Mouse (Mus musculus) erythroblast, embryonic 14.5 days (primary cell): Measurements from ENCODE around the gene Pa2g4. TPM values are rescaled to one million over a fixed set of nuclear protein-coding genes. Genes with fewer than 3 reads are reported as not detected.

ENCODE experiments used
- H3K27me3 ChIP-seq: 2 replicates; pipeline ENCODE4 v1.6.1; 2012; ENCODE audit warnings: inconsistent platforms; ENCODE audit not compliant: control insufficient read depth
- H3K36me3 ChIP-seq: 2 replicates; pipeline ENCODE4 v1.6.1; 2012; ENCODE audit warnings: mild to moderate bottlenecking, inconsistent platforms; ENCODE audit not compliant: control insufficient read depth
- H3K4me1 ChIP-seq: 2 replicates; pipeline ENCODE4 v1.6.1; 2012; ENCODE audit warnings: inconsistent platforms; ENCODE audit not compliant: control insufficient read depth
- H3K4me3 ChIP-seq: replicated peaks from 2 replicates; pipeline ENCODE3; 2012; ENCODE audit warnings: moderate library complexity, mild to moderate bottlenecking, inconsistent platforms
- H3K9me3 ChIP-seq: 2 replicates; pipeline ENCODE4 v1.6.1; 2012; ENCODE audit warnings: low read length, inconsistent platforms, mixed read lengths; ENCODE audit not compliant: control insufficient read depth
- GATA1 ChIP-seq: IDR thresholded peaks from 2 replicates; pipeline ENCODE4 v1.6.1; 2012; ENCODE audit warnings: low read length, inconsistent platforms, mixed read lengths
- TAL1 ChIP-seq: IDR thresholded peaks from 3 replicates; pipeline ENCODE4 v1.6.1; 2012; ENCODE audit warnings: low read length, inconsistent platforms, mixed read lengths
- polyA plus RNA-seq: library from polyadenylated mRNA; stranded (reverse); fragments of >175 nt; gene quantifications from 2 replicates; pipeline ENCODE4 v1.2.3, GENCODE M21; 2012

The Pa2g4 gene
- polyA plus RNA-seq, 1 experiment: 39.3 TPM

- no peak for TF ChIP-seq TAL1
- TF ChIP-seq GATA1: no peak
- peaks cover 71% of the 10 kb centered on the region for H3K27me3 ChIP-seq
These were observed 27.0 kb upstream of the Pa2g4 start for GRCm38 (mm10) chr10:128592797-128593196.

GRCm38 (mm10) chr10:128591436-128591835, 25.6 kb upstream of the Pa2g4 start:
- Histone ChIP-seq H3K9me3 (no peaks in the 10 kb centered on the region; the same call in 1 of the 2 replicates), H3K27me3 (peaks cover 83% of the 10 kb centered on the region), H3K4me3 (no peak overlapping the region), H3K36me3 (no peaks in the 10 kb centered on the region), H3K4me1 (peaks cover 17% of the 10 kb centered on the region)
- TF ChIP-seq TAL1 (no peak), GATA1 (no peak)

More at GRCm38 (mm10) chr10:128592797-128593196, 27.0 kb upstream of the Pa2g4 start:
- peaks cover 17% of the 10 kb centered on the region for H3K4me1 ChIP-seq
- no peaks in the 10 kb centered on the region for H3K36me3 ChIP-seq
- no peaks in the 10 kb centered on the region; the same call in 1 of the 2 replicates for H3K9me3 ChIP-seq
- H3K4me3 ChIP-seq: no peak overlapping the region

GRCm38 (mm10) chr10:128590193-128590690, 24.5 kb upstream of the Pa2g4 start:
- Histone ChIP-seq H3K4me1 (peaks cover 17% of the 10 kb centered on the region), H3K36me3 (no peaks in the 10 kb centered on the region), H3K27me3 (peaks cover 89% of the 10 kb centered on the region), H3K4me3 (peak overlapping the region; percentile 59), H3K9me3 (no peaks in the 10 kb centered on the region; the same call in 1 of the 2 replicates)
- TF ChIP-seq GATA1 (no peak), TAL1 (no peak)

- Histone ChIP-seq H3K9me3 (no peaks in the 10 kb centered on the region; the same call in 1 of the 2 replicates), H3K4me3 (peak within 1 kb of the TSS; percentile 59), H3K4me1 (peaks cover 17% of the 10 kb centered on the region), H3K36me3 (no peaks in the 10 kb centered on the region), H3K27me3 (peaks cover 91% of the 10 kb centered on the region)
- TF ChIP-seq TAL1 (no peak), GATA1 (no peak)
These were observed 23.8 kb upstream of the Pa2g4 start, which contains the start of gene Erbb3 for GRCm38 (mm10) chr10:128589464-128590192. Gene Erbb3, minus strand, starts transcription at chr10:128589652.

GRCm38 (mm10) chr10:128588775-128589463, 23.1 kb upstream of the Pa2g4 start:
- TF ChIP-seq TAL1 (no peak), GATA1 (no peak)
- Histone ChIP-seq H3K4me1 (peaks cover 17% of the 10 kb centered on the region), H3K36me3 (no peaks in the 10 kb centered on the region), H3K27me3 (peaks cover 95% of the 10 kb centered on the region), H3K4me3 (peak overlapping the region; percentile 59), H3K9me3 (no peaks in the 10 kb centered on the region; the same call in 1 of the 2 replicates)

GRCm38 (mm10) chr10:128588136-128588535, 22.3 kb upstream of the Pa2g4 start:
- Histone ChIP-seq H3K9me3 (no peaks in the 10 kb centered on the region; the same call in 1 of the 2 replicates), H3K36me3 (no peaks in the 10 kb centered on the region; the same call in 1 of the 2 replicates), H3K4me1 (peaks cover 19% of the 10 kb centered on the region), H3K4me3 (peak overlapping the region; percentile 4), H3K27me3 (peaks cover 100% of the 10 kb centered on the region)
- TF ChIP-seq TAL1 (no peak), GATA1 (no peak)

GRCm38 (mm10) chr10:128587697-128588096, 21.9 kb upstream of the Pa2g4 start:
- Histone ChIP-seq H3K27me3 (peaks cover 100% of the 10 kb centered on the region), H3K4me1 (peaks cover 19% of the 10 kb centered on the region), H3K9me3 (no peaks in the 10 kb centered on the region; the same call in 1 of the 2 replicates), H3K36me3 (no peaks in the 10 kb centered on the region; the same call in 1 of the 2 replicates), H3K4me3 (peak overlapping the region; percentile 4)
- TF ChIP-seq GATA1: no peak
- no peak for TF ChIP-seq TAL1

GRCm38 (mm10) chr10:128587120-128587519, 21.3 kb upstream of the Pa2g4 start:
- Histone ChIP-seq H3K4me3 (no peak overlapping the region), H3K9me3 (no peaks in the 10 kb centered on the region; the same call in 1 of the 2 replicates), H3K27me3 (peaks cover 96% of the 10 kb centered on the region), H3K36me3 (no peaks in the 10 kb centered on the region; the same call in 1 of the 2 replicates), H3K4me1 (peaks cover 19% of the 10 kb centered on the region)
- TF ChIP-seq TAL1 (no peak), GATA1 (no peak)

- no peaks in the 10 kb centered on the region; the same call in 1 of the 2 replicates for H3K9me3 ChIP-seq
- H3K36me3 ChIP-seq: no peaks in the 10 kb centered on the region; the same call in 1 of the 2 replicates
- TF ChIP-seq GATA1: no peak
- no peak for TF ChIP-seq TAL1
- peaks cover 19% of the 10 kb centered on the region for H3K4me1 ChIP-seq
- H3K4me3 ChIP-seq: no peak overlapping the region
- H3K27me3 ChIP-seq: peaks cover 93% of the 10 kb centered on the region
These were observed 20.8 kb upstream of the Pa2g4 start for GRCm38 (mm10) chr10:128586546-128586945.
